Mouse (Mus musculus): ENCODE results near the gene Mta2. TPM values are rescaled to one million over a fixed set of nuclear protein-coding genes. Genes with fewer than 3 reads are reported as not detected.

Mta2 gene
- polyA plus RNA-seq, 1 experiment from 2014 or later, result 179 TPM

DNA sequence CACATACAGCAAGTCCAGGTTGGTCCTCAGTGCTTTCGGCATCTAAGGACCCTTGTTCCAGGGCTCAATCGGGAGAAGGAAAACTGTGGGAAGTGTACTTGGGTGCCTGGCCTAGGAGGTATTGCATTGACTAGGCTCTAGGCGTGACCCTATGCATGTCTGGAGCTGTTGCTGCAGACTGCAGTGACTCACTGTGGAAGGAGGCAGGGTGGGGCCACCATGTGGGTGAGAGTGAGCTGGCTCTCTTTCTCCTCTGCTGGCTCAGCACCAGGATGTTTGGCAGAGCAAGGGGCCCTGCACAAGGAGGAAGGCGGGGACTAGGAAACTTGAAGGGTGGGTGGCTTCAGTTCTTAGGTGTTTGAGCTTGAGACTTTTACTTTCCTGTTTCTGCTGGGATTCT, 55.9 kb downstream of the Mta2 start:
- peak overlapping the region; percentile 64 for H3K27ac ChIP-seq (ENCODE audit: low read length)
- H3K4me1 ChIP-seq (ENCODE audit: insufficient read depth, low read length), result peaks cover 32% of the 10 kb centered on the region
- 55% methylated on average over 4 of the region's 4 CpGs for WGBS
- no peak overlapping the region for H3K4me3 ChIP-seq (ENCODE audit: low read length)
- H3K9ac ChIP-seq (replicated peaks; ENCODE audit: low read length), result peak overlapping the region; percentile 29; the same call in 1 of the 2 replicates
- H3K9me3 ChIP-seq (ENCODE audit: low read length), result no peaks in the 10 kb centered on the region
- H3K4me2 ChIP-seq (replicated peaks; ENCODE audit: low read depth, low read length), result no peak overlapping the region
- H3K27me3 ChIP-seq (ENCODE audit: insufficient read depth, low read length), result no peaks in the 10 kb centered on the region
- ATAC-seq (ENCODE audit: low FRiP score, low TSS enrichment), result peak; percentile 92
- H3K36me3 ChIP-seq (ENCODE audit: insufficient read depth, low read length), result peaks cover 14% of the 10 kb centered on the region

DNA sequence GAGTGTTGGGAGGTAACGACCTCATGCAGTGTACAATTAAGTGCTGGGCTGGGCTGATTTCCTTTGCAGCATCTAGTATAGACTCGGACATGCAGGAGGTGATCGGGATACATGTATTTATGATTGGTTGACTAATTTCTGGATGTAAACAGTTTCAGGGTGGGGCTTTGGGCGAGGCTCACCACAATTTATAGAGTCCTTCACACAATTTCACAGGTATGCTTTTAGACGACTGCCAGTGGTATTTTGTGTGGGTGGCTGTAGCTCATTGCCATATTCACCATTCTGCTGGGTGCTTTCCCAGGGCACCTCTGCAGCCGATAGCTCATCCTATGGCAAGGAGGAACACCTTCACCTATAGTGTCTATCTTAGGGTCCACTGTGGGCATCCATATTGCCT, 56.9 kb downstream of the Mta2 start:
- Histone ChIP-seq H3K36me3 (ENCODE audit: insufficient read depth, low read length) (peaks cover 23% of the 10 kb centered on the region), H3K9ac (replicated peaks; ENCODE audit: low read length) (no peak overlapping the region), H3K9me3 (ENCODE audit: low read length) (no peaks in the 10 kb centered on the region), H3K27me3 (ENCODE audit: insufficient read depth, low read length) (no peaks in the 10 kb centered on the region), H3K4me1 (ENCODE audit: insufficient read depth, low read length) (peaks cover 22% of the 10 kb centered on the region), H3K4me3 (ENCODE audit: low read length) (no peak overlapping the region), H3K27ac (ENCODE audit: low read length) (peak overlapping the region; percentile 64; the same call in 1 of the 2 replicates), H3K4me2 (replicated peaks; ENCODE audit: low read depth, low read length) (no peak overlapping the region)
- ATAC-seq (ENCODE audit: low FRiP score, low TSS enrichment), result no peak
- WGBS, result 81% methylated on average over 6 of the region's 6 CpGs

DNA sequence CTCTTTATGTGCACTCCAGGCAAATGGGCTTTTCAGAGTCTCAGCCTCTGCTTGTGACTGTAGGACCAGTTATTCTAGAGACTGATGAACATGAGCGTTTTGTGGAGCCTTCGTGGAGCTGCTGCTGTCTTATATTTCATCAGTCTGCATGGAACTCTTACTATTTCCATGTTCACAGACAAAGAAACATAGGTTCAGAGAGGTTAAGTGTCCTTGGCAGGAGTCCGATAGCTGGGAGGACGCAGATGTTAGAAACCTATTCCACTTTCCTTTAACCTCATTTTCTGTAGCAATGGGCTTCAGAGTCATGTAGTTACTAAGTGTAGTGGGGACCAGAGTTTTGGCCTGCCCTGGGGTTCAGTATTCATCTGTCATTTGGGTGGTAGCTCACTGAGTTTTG, 57.5 kb downstream of the Mta2 start:
- peaks cover 30% of the 10 kb centered on the region for H3K36me3 ChIP-seq (ENCODE audit: insufficient read depth, low read length)
- no peak for ATAC-seq (ENCODE audit: low FRiP score, low TSS enrichment)
- peaks cover 21% of the 10 kb centered on the region for H3K4me1 ChIP-seq (ENCODE audit: insufficient read depth, low read length)
- H3K9ac ChIP-seq (replicated peaks; ENCODE audit: low read length), result no peak overlapping the region
- no peak overlapping the region for H3K27ac ChIP-seq (ENCODE audit: low read length)
- WGBS, result 63% methylated on average over 4 of the region's 4 CpGs
- no peak overlapping the region for H3K4me2 ChIP-seq (replicated peaks; ENCODE audit: low read depth, low read length)
- H3K27me3 ChIP-seq (ENCODE audit: insufficient read depth, low read length), result no peaks in the 10 kb centered on the region
- no peaks in the 10 kb centered on the region for H3K9me3 ChIP-seq (ENCODE audit: low read length)
- no peak overlapping the region for H3K4me3 ChIP-seq (ENCODE audit: low read length)

Other genes starting within 250 kb of the Mta2 start
- gene Slc3a2, start 218.5 kb upstream of the Mta2 start, polyA plus RNA-seq (2015; fragmentation: Nextera tagmentation; extraction: Ambion mirVana), result 141 and 146 TPM in 2 replicates
- 101 and 108 TPM in 2 replicates for gene Wdr74, start 206.0 kb upstream of the Mta2 start, polyA plus RNA-seq (2015; fragmentation: Nextera tagmentation; extraction: Ambion mirVana)
- 1.9 and 2.0 TPM in 2 replicates for gene 1700092M07Rik, start 201.2 kb upstream of the Mta2 start, polyA plus RNA-seq (2015; fragmentation: Nextera tagmentation; extraction: Ambion mirVana)
- 150 and 154 TPM in 2 replicates for gene Stx5a, start 200.5 kb upstream of the Mta2 start, polyA plus RNA-seq (2015; fragmentation: Nextera tagmentation; extraction: Ambion mirVana)
- gene Nxf1, start 184.8 kb upstream of the Mta2 start, polyA plus RNA-seq (2015; fragmentation: Nextera tagmentation; extraction: Ambion mirVana), result 213 and 218 TPM in 2 replicates
- 197 and 215 TPM in 2 replicates for gene Tmem223, start 170.9 kb upstream of the Mta2 start, polyA plus RNA-seq (2015; fragmentation: Nextera tagmentation; extraction: Ambion mirVana)
- gene Tmem179b, start 167.4 kb upstream of the Mta2 start, polyA plus RNA-seq (2015; fragmentation: Nextera tagmentation; extraction: Ambion mirVana), result 89.4 and 92.5 TPM in 2 replicates
- 37.2 and 39.0 TPM in 2 replicates for gene Taf6l, start 155.5 kb upstream of the Mta2 start, polyA plus RNA-seq (2015; fragmentation: Nextera tagmentation; extraction: Ambion mirVana)
- 168 and 176 TPM in 2 replicates for gene Polr2g, start 143.3 kb upstream of the Mta2 start, polyA plus RNA-seq (2015; fragmentation: Nextera tagmentation; extraction: Ambion mirVana)
- gene Zbtb3, start 139.3 kb upstream of the Mta2 start, polyA plus RNA-seq (2015; fragmentation: Nextera tagmentation; extraction: Ambion mirVana), result 6.2 and 6.4 TPM in 2 replicates
- 53.0 and 63.0 TPM in 2 replicates for gene Ttc9c, start 122.5 kb upstream of the Mta2 start, polyA plus RNA-seq (2015; fragmentation: Nextera tagmentation; extraction: Ambion mirVana)
- 5.4 and 5.9 TPM in 2 replicates for gene Hnrnpul2, start 121.9 kb upstream of the Mta2 start, polyA plus RNA-seq (2015; fragmentation: Nextera tagmentation; extraction: Ambion mirVana)
- not detected in 2 replicates for gene AC129217.1, start 112.1 kb upstream of the Mta2 start, polyA plus RNA-seq (2015; fragmentation: Nextera tagmentation; extraction: Ambion mirVana)
- gene Bscl2, start 104.4 kb upstream of the Mta2 start, polyA plus RNA-seq (2015; fragmentation: Nextera tagmentation; extraction: Ambion mirVana), result 56.7 and 62.4 TPM in 2 replicates
- 3.2 and 5.4 TPM in 2 replicates for gene Gng3, start 102.7 kb upstream of the Mta2 start, polyA plus RNA-seq (2015; fragmentation: Nextera tagmentation; extraction: Ambion mirVana)
- gene Lrrn4cl, start 91.1 kb upstream of the Mta2 start, polyA plus RNA-seq (2015; fragmentation: Nextera tagmentation; extraction: Ambion mirVana), result 0.75 and 1.0 TPM in 2 replicates
- 195 and 197 TPM in 2 replicates for gene Ubxn1, start 70.4 kb upstream of the Mta2 start, polyA plus RNA-seq (2015; fragmentation: Nextera tagmentation; extraction: Ambion mirVana)
- 69.3 and 71.4 TPM in 2 replicates for gene Uqcc3, start 61.0 kb upstream of the Mta2 start, polyA plus RNA-seq (2015; fragmentation: Nextera tagmentation; extraction: Ambion mirVana)
- 78.4 and 84.3 TPM in 2 replicates for gene Lbhd1, start 58.1 kb upstream of the Mta2 start, polyA plus RNA-seq (2015; fragmentation: Nextera tagmentation; extraction: Ambion mirVana)
- gene Gm49403, start 57.9 kb upstream of the Mta2 start, polyA plus RNA-seq (2015; fragmentation: Nextera tagmentation; extraction: Ambion mirVana), result not detected in 2 replicates
- 93.0 and 94.3 TPM in 2 replicates for gene 1810009A15Rik, start 53.0 kb upstream of the Mta2 start, polyA plus RNA-seq (2015; fragmentation: Nextera tagmentation; extraction: Ambion mirVana)
- 1.2 TPM in 1 of 2 replicates, not detected in the other for gene Gm49416, start 52.9 kb upstream of the Mta2 start, polyA plus RNA-seq (2015; fragmentation: Nextera tagmentation; extraction: Ambion mirVana)
- 49.5 and 53.1 TPM in 2 replicates for gene Ints5, start 48.9 kb upstream of the Mta2 start, polyA plus RNA-seq (2015; fragmentation: Nextera tagmentation; extraction: Ambion mirVana)
- 146 and 151 TPM in 2 replicates for gene Ganab, start 43.8 kb upstream of the Mta2 start, polyA plus RNA-seq (2015; fragmentation: Nextera tagmentation; extraction: Ambion mirVana)
- gene B3gat3, start 21.5 kb upstream of the Mta2 start, polyA plus RNA-seq (2015; fragmentation: Nextera tagmentation; extraction: Ambion mirVana), result 51.1 and 53.5 TPM in 2 replicates
- 4.3 and 4.5 TPM in 2 replicates for gene Rom1, start 12.5 kb upstream of the Mta2 start, polyA plus RNA-seq (2015; fragmentation: Nextera tagmentation; extraction: Ambion mirVana)
- 33.2 and 34.1 TPM in 2 replicates for gene Eml3, start 12.3 kb upstream of the Mta2 start, polyA plus RNA-seq (2015; fragmentation: Nextera tagmentation; extraction: Ambion mirVana)
- gene Tut1, start 12.0 kb downstream of the Mta2 start, polyA plus RNA-seq (2015; fragmentation: Nextera tagmentation; extraction: Ambion mirVana), result 36.0 and 38.3 TPM in 2 replicates
- 436 and 455 TPM in 2 replicates for gene Eef1g, start 25.2 kb downstream of the Mta2 start, polyA plus RNA-seq (2015; fragmentation: Nextera tagmentation; extraction: Ambion mirVana)
- 14.0 and 14.4 TPM in 2 replicates for gene Ahnak, start 47.4 kb downstream of the Mta2 start, polyA plus RNA-seq (2015; fragmentation: Nextera tagmentation; extraction: Ambion mirVana)
- 0.76 TPM in 1 of 2 replicates, not detected in the other for gene Scgb1a1, start 146.1 kb downstream of the Mta2 start, polyA plus RNA-seq (2015; fragmentation: Nextera tagmentation; extraction: Ambion mirVana)
- 15.0 and 15.1 TPM in 2 replicates for gene Asrgl1, start 193.8 kb downstream of the Mta2 start, polyA plus RNA-seq (2015; fragmentation: Nextera tagmentation; extraction: Ambion mirVana)